Mouse (Mus musculus) testis, adult 2 months (tissue): ENCODE data around the gene Foxa1. TPM values are rescaled to one million over a fixed set of nuclear protein-coding genes. Genes with fewer than 3 reads are reported as not detected.

Experiments used
- H3K27ac ChIP-seq: fragments of 200-500 bp; 2 replicates; pipeline ENCODE4 v1.5.1; 2012; ENCODE audit warnings: low read depth, low read length; ENCODE audit not compliant: control insufficient read depth, insufficient read depth
- H3K27me3 ChIP-seq: fragments of 200-500 bp; 2 replicates; pipeline ENCODE4 v1.6.1; 2012; ENCODE audit warnings: mild to moderate bottlenecking, low read length, moderate library complexity; ENCODE audit not compliant: control insufficient read depth, insufficient read depth
- H3K36me3 ChIP-seq: fragments of 200-500 bp; 2 replicates; pipeline ENCODE4 v1.6.1; 2012; ENCODE audit warnings: mild to moderate bottlenecking, low read length; ENCODE audit not compliant: control insufficient read depth, insufficient read depth
- H3K4me1 ChIP-seq: fragments of 200-500 bp; 2 replicates; pipeline ENCODE4 v1.6.1; 2012; ENCODE audit warnings: low read length; ENCODE audit not compliant: control insufficient read depth, insufficient read depth
- H3K4me3 ChIP-seq: fragments of 200-500 bp; 2 replicates; pipeline ENCODE4 v1.5.1; 2012; ENCODE audit warnings: low read depth, mild to moderate bottlenecking, low read length, moderate library complexity, mixed read lengths; ENCODE audit not compliant: control insufficient read depth
- CTCF ChIP-seq: fragments of 200-500 bp; IDR thresholded peaks from 2 replicates; pipeline ENCODE4 v1.5.1; 2012; ENCODE audit warnings: low read depth, mild to moderate bottlenecking, inconsistent platforms, low read length, moderate library complexity; ENCODE audit not compliant: control insufficient read depth, insufficient read depth, insufficient replicate concordance
- POLR2A ChIP-seq: fragments of 200-500 bp; IDR thresholded peaks from 2 replicates; pipeline ENCODE4 v1.6.1; 2012; ENCODE audit warnings: low read depth, mild to moderate bottlenecking, inconsistent platforms, low read length, moderate library complexity; ENCODE audit not compliant: control insufficient read depth
- polyA plus RNA-seq: library from polyadenylated mRNA; depleted of rRNA; stranded (reverse); fragments of >200 nt; gene quantifications from 2 replicates; pipeline ENCODE4 v1.2.3, GENCODE M21; 2012

Foxa1 gene
- polyA plus RNA-seq, 1 experiment = 0.25 TPM

DNA sequence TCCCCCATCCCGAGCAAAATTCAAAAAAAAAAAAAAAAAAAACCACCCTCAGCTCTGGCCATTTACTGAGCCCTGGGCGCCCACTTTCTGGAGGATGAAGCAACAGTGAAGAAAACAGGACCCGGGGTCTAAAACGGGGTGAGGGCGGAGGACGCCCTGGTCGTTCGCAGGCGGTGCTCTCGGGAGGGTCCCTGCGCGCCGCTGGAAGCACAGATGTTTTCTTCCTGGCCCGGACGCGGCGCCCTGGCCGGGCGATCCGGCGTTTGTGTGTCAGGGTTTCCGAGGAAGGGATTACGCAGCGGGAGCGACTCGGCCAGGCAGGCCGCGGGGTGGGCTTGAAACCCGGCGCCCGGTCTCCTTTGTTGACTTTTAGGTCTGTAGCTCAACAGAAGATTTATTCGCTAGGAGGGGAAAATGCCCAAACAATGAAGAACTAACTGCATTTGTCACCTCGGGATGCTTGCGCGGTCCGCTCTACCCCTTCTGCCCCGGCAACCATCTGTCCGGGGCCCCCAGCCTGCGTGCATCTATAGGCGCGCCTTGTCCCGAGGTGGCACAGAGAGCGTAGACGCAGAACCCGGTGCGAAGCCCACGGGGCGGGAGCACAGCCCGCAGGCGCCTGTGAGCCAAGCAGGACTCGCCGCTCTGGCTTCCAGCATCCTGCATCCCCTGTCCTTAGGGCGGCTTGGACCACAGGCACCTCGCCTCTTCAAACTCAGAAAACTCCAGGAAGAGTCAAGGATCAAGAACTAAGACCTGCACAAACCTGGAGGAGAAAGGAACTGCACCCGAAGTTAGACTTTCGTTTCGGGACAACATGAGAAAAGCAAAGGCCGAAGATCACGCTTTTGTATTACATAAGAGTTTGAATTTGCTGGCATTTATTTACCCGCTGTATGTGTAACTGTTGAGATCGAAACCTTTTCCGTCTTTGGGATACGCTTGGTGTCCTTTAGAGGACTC, 7.8 kb downstream of the Foxa1 start:
- Histone ChIP-seq H3K27ac (no peak overlapping the region), H3K4me3 (peak overlapping the region; percentile 28), H3K4me1 (peaks cover 20% of the 10 kb centered on the region), H3K27me3 (peaks cover 31% of the 10 kb centered on the region), H3K36me3 (no peaks in the 10 kb centered on the region)
- TF ChIP-seq CTCF (no peak), POLR2A (no peak)

DNA sequence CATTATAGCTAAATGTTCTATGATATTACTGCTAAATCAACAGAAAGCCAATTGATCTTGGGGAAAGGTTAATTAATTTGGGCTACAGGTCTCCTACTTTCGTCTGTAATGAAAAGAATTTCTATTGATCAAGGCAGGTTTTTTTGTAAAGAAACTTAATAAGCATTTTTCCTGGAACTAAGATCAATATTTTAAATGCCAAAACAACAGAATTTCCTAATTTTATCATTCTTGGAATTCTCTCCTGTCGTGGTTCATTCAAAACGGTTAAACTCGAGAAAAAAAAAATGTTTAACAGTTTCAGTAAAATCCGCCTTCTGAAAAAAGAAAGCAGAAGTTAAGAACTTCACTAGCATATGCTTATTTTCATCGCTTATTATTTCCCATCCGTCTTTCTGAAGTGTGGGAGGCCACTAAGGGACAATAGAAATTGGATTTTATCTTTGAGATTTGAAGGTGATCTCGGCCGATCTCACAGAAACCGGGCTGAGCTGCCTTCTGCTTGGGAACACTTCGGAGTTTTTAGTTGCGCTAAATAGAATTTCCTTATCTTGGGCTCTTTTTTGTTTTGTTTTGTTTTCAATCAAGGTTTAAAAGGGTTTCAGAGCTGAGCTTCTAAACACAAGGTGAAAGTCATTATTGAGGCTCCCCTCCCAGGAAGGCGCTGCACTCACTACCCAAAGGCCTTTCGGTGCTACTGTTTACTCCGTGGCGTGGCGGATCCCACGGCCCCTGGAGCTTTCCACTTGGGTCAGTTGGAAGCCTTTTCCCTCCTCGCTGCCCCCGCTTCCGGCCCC, 8.7 kb downstream of the Foxa1 start:
- Histone ChIP-seq H3K4me1 (peaks cover 18% of the 10 kb centered on the region), H3K27ac (no peak overlapping the region), H3K27me3 (peaks cover 28% of the 10 kb centered on the region), H3K4me3 (no peak overlapping the region), H3K36me3 (no peaks in the 10 kb centered on the region)
- TF ChIP-seq CTCF = no peak

DNA sequence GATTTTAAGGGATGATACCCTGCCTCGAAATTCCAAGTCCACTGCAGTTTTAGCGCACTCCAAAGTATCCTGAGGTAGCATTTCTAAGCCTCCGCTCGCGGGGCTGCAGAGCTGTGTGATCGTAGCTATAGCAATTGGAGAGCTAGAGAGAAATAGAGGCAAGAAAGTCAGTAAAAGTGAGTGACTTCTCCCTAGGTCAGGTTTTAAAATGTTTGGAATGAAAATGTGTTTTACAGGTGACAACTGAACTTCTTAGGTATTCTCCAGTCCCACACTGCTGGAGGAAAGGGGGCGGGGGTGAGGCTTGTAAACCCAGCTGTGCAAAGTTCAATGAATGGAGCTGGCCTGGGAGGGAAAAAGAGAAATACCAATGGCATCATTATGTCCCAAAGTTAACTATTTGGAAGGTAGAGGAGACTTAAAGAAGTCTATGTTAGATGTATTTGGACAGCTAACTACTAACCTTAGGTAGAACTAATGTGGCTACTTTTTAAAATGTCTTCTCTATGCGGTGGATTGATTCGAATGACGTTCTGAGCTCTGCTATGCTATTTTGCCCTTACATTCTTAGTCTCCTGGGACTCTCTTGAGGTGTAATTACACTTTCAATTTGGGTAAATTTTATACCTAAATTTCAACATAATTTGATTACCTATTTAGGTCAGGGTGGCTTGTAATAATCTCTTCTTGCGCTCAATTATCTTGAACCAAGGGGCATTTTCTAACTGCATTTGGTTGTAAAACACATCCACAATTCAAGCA, 9.6 kb downstream of the Foxa1 start:
- H3K27me3 ChIP-seq = peaks cover 26% of the 10 kb centered on the region
- no peak overlapping the region for H3K4me3 ChIP-seq
- no peaks in the 10 kb centered on the region for H3K36me3 ChIP-seq
- TF ChIP-seq CTCF (no peak), POLR2A (no peak)
- no peak overlapping the region for H3K27ac ChIP-seq
- peaks cover 12% of the 10 kb centered on the region for H3K4me1 ChIP-seq

DNA sequence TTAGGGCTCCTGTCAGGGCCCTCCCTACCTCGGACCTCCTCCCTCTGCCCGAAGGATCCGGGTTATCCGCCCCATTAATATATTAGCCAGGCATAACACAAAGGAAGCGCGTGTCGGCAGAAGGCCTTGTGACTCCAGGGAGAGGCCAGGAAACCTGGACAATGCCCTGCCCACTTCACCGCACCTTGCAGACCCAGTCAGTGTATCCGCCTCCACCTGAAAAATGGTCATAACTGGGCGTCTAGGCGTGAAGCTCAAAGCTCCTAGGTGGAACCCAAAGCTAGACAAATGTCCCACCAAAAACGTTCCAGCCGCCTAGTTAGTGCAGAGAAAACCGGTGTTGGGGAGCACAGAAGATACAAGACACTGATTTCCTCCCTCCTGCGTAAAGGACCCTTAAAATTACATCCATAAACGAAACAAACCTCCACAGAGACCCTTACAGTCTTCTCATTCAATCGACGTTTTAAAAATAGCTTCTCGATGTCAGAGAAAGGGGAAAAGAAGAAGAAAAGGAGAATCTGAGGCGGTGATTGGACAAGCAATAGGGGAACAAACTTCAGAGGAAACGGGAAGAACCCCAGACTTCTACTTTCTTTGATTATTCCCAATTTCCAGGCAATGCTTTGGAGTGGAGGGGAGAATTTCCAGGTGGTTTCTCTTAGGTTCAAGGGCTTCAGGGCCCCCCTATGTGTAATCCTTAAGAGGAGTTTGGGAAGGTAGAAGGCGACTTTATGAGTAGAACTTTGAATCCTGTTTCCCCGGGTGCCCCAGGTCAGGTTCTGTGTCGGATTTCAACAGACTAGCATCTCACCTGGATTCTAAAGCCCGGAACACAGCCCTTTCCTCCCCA, 10.4 kb downstream of the Foxa1 start:
- H3K4me1 ChIP-seq = peaks cover 12% of the 10 kb centered on the region
- H3K36me3 ChIP-seq = no peaks in the 10 kb centered on the region
- H3K4me3 ChIP-seq = no peak overlapping the region
- no peak overlapping the region for H3K27ac ChIP-seq
- no peak for TF ChIP-seq CTCF
- no peak for TF ChIP-seq POLR2A
- H3K27me3 ChIP-seq = peaks cover 26% of the 10 kb centered on the region

DNA sequence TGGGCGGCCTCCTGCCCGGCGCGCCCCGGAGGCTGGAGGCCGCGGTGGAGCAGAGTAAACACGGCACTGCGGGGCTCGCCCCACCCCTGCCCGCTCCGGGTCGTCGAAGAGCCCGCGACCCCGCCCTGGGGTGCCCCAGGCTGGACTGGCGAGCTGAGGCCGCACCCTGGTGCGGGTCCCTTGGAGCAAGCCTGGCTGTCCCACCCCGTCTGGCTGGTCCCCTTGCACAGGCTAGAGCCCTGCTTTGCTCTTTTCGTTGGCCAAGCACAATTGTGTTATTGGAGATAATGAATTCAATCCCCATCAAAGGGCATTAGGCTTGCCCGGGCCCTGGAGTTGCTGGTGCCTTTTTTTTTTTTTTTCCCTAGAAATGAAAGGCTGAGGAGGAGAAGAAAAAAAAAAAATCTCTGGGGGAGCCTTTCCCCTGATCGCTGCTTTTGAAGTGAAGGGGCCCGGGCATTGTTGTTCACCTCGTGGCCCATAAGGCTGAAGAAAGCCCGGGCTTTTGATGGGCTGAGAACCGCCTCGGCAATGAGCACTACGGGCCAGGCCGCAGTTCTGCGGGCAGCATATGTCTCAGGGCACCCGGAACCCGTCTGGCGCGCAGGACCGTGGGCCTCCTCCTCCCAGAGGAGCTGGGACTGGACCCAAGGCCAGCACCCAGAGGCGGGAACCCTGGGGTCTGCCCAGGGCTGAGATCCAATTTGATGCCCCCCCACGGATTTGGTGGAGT, 11.7 kb downstream of the Foxa1 start:
- Histone ChIP-seq H3K4me3 (no peak overlapping the region), H3K27me3 (peaks cover 26% of the 10 kb centered on the region), H3K27ac (no peak overlapping the region), H3K36me3 (no peaks in the 10 kb centered on the region), H3K4me1 (peaks cover 12% of the 10 kb centered on the region)
- TF ChIP-seq POLR2A = no peak
- no peak for TF ChIP-seq CTCF

DNA sequence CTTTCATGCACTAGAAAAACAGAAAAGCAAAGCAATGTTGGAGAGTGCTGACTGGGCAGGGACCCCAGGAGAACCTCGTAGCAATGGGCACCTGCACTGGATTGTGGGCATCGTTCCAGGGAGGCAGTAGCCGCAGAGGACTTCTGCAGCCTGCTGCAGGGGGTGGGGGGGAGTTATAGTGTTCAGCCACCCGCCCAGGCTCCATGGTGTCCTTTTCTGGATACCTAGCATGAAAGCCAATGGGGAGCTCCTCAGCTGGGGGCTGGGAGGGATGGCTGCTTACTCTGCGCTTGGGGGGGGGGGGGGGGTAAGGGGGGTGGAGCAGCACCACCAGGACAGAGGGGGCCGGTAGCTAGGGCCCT, 12.2 kb downstream of the Foxa1 start:
- H3K27me3 ChIP-seq = peaks cover 22% of the 10 kb centered on the region
- peaks cover 12% of the 10 kb centered on the region for H3K4me1 ChIP-seq
- TF ChIP-seq POLR2A (no peak), CTCF (no peak)
- no peaks in the 10 kb centered on the region for H3K36me3 ChIP-seq
- H3K4me3 ChIP-seq = no peak overlapping the region
- H3K27ac ChIP-seq = no peak overlapping the region
